Comparison of ENCODE assay signal across 8 mouse cellular contexts in the genomic region with DNA sequence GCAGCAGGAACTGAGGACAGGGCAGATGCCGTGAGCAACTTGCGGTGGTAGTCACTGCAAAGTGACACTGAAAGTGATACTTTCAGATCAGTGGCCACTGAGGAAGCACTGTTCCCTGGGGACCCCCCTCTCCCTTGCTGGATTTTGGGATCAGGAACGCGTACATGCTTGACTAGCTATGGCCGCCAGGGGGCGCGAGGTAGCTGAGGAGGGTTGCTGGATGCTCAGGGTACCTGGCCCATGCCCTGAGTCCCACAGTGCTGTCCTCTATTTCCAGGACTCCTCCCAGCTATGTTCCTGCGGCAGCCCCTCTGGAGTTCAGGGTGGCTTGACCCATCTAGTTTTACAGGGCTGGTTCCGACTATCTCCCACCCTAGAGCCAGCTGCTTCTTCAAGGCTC. TPM values are rescaled to one million over a fixed set of nuclear protein-coding genes. Genes with fewer than 3 reads are reported as not detected.
DNase-seq lines count a peak whose midpoint lies in the region; ATAC-seq and TF ChIP-seq lines count a peak whose summit lies in the region.

No protein-coding gene starts in this region.

- 14% methylated on average over 9 of the region's 9 CpGs for WGBS in embryonic facial prominence, embryonic 10.5 days
- WGBS in heart, adult 2 months = 20% methylated on average over 9 of the region's 9 CpGs
- 13% methylated on average over 9 of the region's 9 CpGs for WGBS in kidney, adult 2 months
- 13% methylated on average over 9 of the region's 9 CpGs for WGBS in liver, embryonic 11.5 days
- WGBS in neural tube, embryonic 12.5 days = 16% methylated on average over 9 of the region's 9 CpGs
- 14% methylated on average over 9 of the region's 9 CpGs for WGBS in stomach, embryonic 16.5 days

- peak; percentile 95; the same call in 1 of the 2 replicates for TF ChIP-seq CTCF in heart, adult 2 months (IDR thresholded peaks at IDR 0.05)
- TF ChIP-seq CTCF in kidney, adult 2 months (conservative IDR thresholded peaks at IDR 0.05; ENCODE audit: insufficient read depth, insufficient read length, low read depth, low read length) = peak; percentile 82

- DNase-seq in B cell, adult 2 months = peak; percentile 83
- peak; percentile 85 for DNase-seq in adrenal gland, postnatal 25 days
- DNase-seq in embryonic facial prominence, embryonic 10.5 days (ENCODE audit: low spot score) = peak; percentile 85
- DNase-seq in heart, adult 2 months = peak; percentile 79 to 86
- peak; percentile 63 for DNase-seq in kidney, adult 2 months
- DNase-seq in liver, embryonic 11.5 days (ENCODE audit: low spot score) = peak; percentile 69

- peak; percentile 52; the same call in 1 of the 2 replicates for TF ChIP-seq EP300 in heart, adult 2 months (IDR thresholded peaks at IDR 0.05; ENCODE audit: insufficient read depth, low read depth, low read length)

- peaks cover 4% of the 10 kb centered on the region; the same call in 1 of the 2 replicates for H3K9me3 ChIP-seq in embryonic facial prominence, embryonic 10.5 days
- no peaks in the 10 kb centered on the region for H3K9me3 ChIP-seq in liver, embryonic 11.5 days (ENCODE audit: control insufficient read depth, low read length)
- no peaks in the 10 kb centered on the region for H3K9me3 ChIP-seq in neural tube, embryonic 12.5 days
- no peaks in the 10 kb centered on the region for H3K9me3 ChIP-seq in stomach, embryonic 16.5 days (replicated peaks; ENCODE audit: control insufficient read depth, low read length)

- no peak overlapping the region for H3K4me3 ChIP-seq in embryonic facial prominence, embryonic 10.5 days
- H3K4me3 ChIP-seq in heart, adult 2 months = no peak overlapping the region
- no peak overlapping the region for H3K4me3 ChIP-seq in kidney, adult 2 months (ENCODE audit: insufficient read depth, low read depth, low read length)
- no peak overlapping the region for H3K4me3 ChIP-seq in liver, embryonic 11.5 days (ENCODE audit: low read depth, low read length)
- no peak overlapping the region for H3K4me3 ChIP-seq in neural tube, embryonic 12.5 days
- H3K4me3 ChIP-seq in stomach, embryonic 16.5 days (replicated peaks; ENCODE audit: low read length) = no peak overlapping the region

- H3K9ac ChIP-seq in heart, adult 2 months (ENCODE audit: low read depth, low read length) = no peak overlapping the region
- no peak overlapping the region for H3K9ac ChIP-seq in liver, embryonic 11.5 days (ENCODE audit: low read depth, low read length)
- H3K9ac ChIP-seq in neural tube, embryonic 12.5 days = no peak overlapping the region
- H3K9ac ChIP-seq in stomach, embryonic 16.5 days (ENCODE audit: low read length) = no peak overlapping the region

- no peak for TF ChIP-seq POLR2A in heart, adult 2 months (IDR thresholded peaks at IDR 0.05; ENCODE audit: insufficient read depth, low read depth, low read length)
- TF ChIP-seq POLR2A in kidney, adult 2 months (IDR thresholded peaks at IDR 0.05; ENCODE audit: low read depth, low read length) = no peak

- H3K79me2 ChIP-seq in heart, adult 2 months (replicated peaks; ENCODE audit: control insufficient read depth, insufficient read depth, low read length) = no peaks in the 10 kb centered on the region

- H3K27ac ChIP-seq in embryonic facial prominence, embryonic 10.5 days (replicated peaks) = no peak overlapping the region; the same call in 1 of the 2 replicates
- no peak overlapping the region for H3K27ac ChIP-seq in heart, adult 2 months
- H3K27ac ChIP-seq in kidney, adult 2 months (ENCODE audit: insufficient read depth, low read depth, low read length) = no peak overlapping the region
- no peak overlapping the region for H3K27ac ChIP-seq in liver, embryonic 11.5 days (ENCODE audit: low read depth, low read length)
- no peak overlapping the region for H3K27ac ChIP-seq in neural tube, embryonic 12.5 days
- no peak overlapping the region for H3K27ac ChIP-seq in stomach, embryonic 16.5 days (ENCODE audit: low read length)

- intact Hi-C loops in heart, adult 2 months (cut with DNase I) = loop anchor here (1.0 to 10.0 kb wide), 3 partner anchors 100 to 332 kb away; partner anchors contain the start of genes 9030612E09Rik and Sobp

- peaks cover 25% of the 10 kb centered on the region for H3K36me3 ChIP-seq in embryonic facial prominence, embryonic 10.5 days (replicated peaks)
- no peaks in the 10 kb centered on the region for H3K36me3 ChIP-seq in heart, adult 2 months (ENCODE audit: control insufficient read depth, insufficient read depth, low read length)
- no peaks in the 10 kb centered on the region for H3K36me3 ChIP-seq in kidney, adult 2 months (ENCODE audit: control insufficient read depth, insufficient read depth, low read length)
- no peaks in the 10 kb centered on the region for H3K36me3 ChIP-seq in liver, embryonic 11.5 days (ENCODE audit: control insufficient read depth, insufficient read depth, low read length)
- H3K36me3 ChIP-seq in neural tube, embryonic 12.5 days = peaks cover 12% of the 10 kb centered on the region; the same call in 1 of the 2 replicates
- H3K36me3 ChIP-seq in stomach, embryonic 16.5 days (ENCODE audit: control insufficient read depth, insufficient read depth, low read length) = no peaks in the 10 kb centered on the region

- no peaks in the 10 kb centered on the region for H3K27me3 ChIP-seq in embryonic facial prominence, embryonic 10.5 days (replicated peaks; ENCODE audit: low read depth, poor library complexity, severe bottlenecking)
- H3K27me3 ChIP-seq in heart, adult 2 months (ENCODE audit: control insufficient read depth, insufficient read depth, low read length) = no peaks in the 10 kb centered on the region
- no peaks in the 10 kb centered on the region for H3K27me3 ChIP-seq in kidney, adult 2 months (replicated peaks; ENCODE audit: control insufficient read depth, insufficient read depth, low read length)
- no peaks in the 10 kb centered on the region for H3K27me3 ChIP-seq in liver, embryonic 11.5 days (replicated peaks; ENCODE audit: control insufficient read depth, insufficient read depth, low read length)
- no peaks in the 10 kb centered on the region for H3K27me3 ChIP-seq in neural tube, embryonic 12.5 days (replicated peaks)
- no peaks in the 10 kb centered on the region for H3K27me3 ChIP-seq in stomach, embryonic 16.5 days (ENCODE audit: control insufficient read depth, insufficient read depth, low read length)

- H3K4me1 ChIP-seq in embryonic facial prominence, embryonic 10.5 days = peaks cover 4% of the 10 kb centered on the region; the same call in 1 of the 2 replicates
- peaks cover 9% of the 10 kb centered on the region for H3K4me1 ChIP-seq in heart, adult 2 months (ENCODE audit: control insufficient read depth, insufficient read depth, low read length)
- no peaks in the 10 kb centered on the region for H3K4me1 ChIP-seq in kidney, adult 2 months (ENCODE audit: control insufficient read depth, insufficient read depth, low read length)
- no peaks in the 10 kb centered on the region for H3K4me1 ChIP-seq in liver, embryonic 11.5 days (replicated peaks; ENCODE audit: control insufficient read depth, insufficient read depth, low read length)
- no peaks in the 10 kb centered on the region for H3K4me1 ChIP-seq in neural tube, embryonic 12.5 days
- no peaks in the 10 kb centered on the region for H3K4me1 ChIP-seq in stomach, embryonic 16.5 days (ENCODE audit: control insufficient read depth, insufficient read depth, low read length)

- H3K4me2 ChIP-seq in liver, embryonic 11.5 days = no peak overlapping the region
- no peak overlapping the region for H3K4me2 ChIP-seq in neural tube, embryonic 12.5 days (replicated peaks)
- no peak overlapping the region for H3K4me2 ChIP-seq in stomach, embryonic 16.5 days (ENCODE audit: low read depth, low read length)

- ATAC-seq in liver, embryonic 11.5 days (replicated peaks; ENCODE audit: low FRiP score) = peak; percentile 49; the same call in 1 of the 2 replicates
- peak; percentile 53; the same call in 1 of the 2 replicates for ATAC-seq in neural tube, embryonic 12.5 days (ENCODE audit: low FRiP score, low read depth)
- ATAC-seq in stomach, embryonic 16.5 days (ENCODE audit: insufficient read depth, low FRiP score) = peak; percentile 63

RNA-seq across cellular contexts. Expression of gene Scml4, which starts 17.8 kb away (rescaled TPM):
- total RNA-seq in adrenal gland, postnatal 25 days (2021) = 3.9 and 5.0 TPM in 2 replicates
- 0.64 and 0.65 TPM in 2 replicates for polyA plus RNA-seq in embryonic facial prominence, embryonic 10.5 days (2016; fragmentation: Nextera tagmentation; extraction: Ambion mirVana)
- total RNA-seq in heart, adult 2 months (2021) = 1 to 10 TPM in 1 of 2 experiments, under 1 TPM in 1; 0.84 to 1.3 TPM
- 1.3 and 2.1 TPM in 2 replicates for polyA plus RNA-seq in heart, adult 2 months (2012; rRNA removed)
- polyA plus RNA-seq in kidney, adult 2 months (2012; rRNA removed) = 1.0 and 2.2 TPM in 2 replicates
- polyA plus RNA-seq in liver, embryonic 11.5 days (2014; fragmentation: Nextera tagmentation; extraction: Ambion mirVana) = 0.16 and 0.40 TPM in 2 replicates
- 2.8 and 3.0 TPM in 2 replicates for polyA plus RNA-seq in neural tube, embryonic 12.5 days (2016; fragmentation: Nextera tagmentation; extraction: Ambion mirVana)
- 12.2 and 13.8 TPM in 2 replicates for polyA plus RNA-seq in stomach, embryonic 16.5 days (2015; fragmentation: Nextera tagmentation; extraction: Ambion mirVana)
